Comparison of ENCODE assay signal across 10 mouse cellular contexts in genomic region chr8:104434275-104434674, GRCm38 (mm10). TPM values are rescaled to one million over a fixed set of nuclear protein-coding genes. Genes with fewer than 3 reads are reported as not detected.
DNase-seq lines count a peak whose midpoint lies in the region; ATAC-seq and TF ChIP-seq lines count a peak whose summit lies in the region.
"Had no signal": no experiment of that assay in that cellular context is flagged by ENCODE, and none has a peak within 500 bp of the region (broad histone marks: within the 10 kb centered on the region; RNA-seq: fewer than 3 reads in every experiment).

No protein-coding gene starts in this region.

- no peak overlapping the region for H3K27ac ChIP-seq in kidney, postnatal 0 days
- H3K27ac ChIP-seq in kidney, embryonic 15.5 days: no peak overlapping the region
- no peak overlapping the region for H3K27ac ChIP-seq in forebrain, embryonic 14.5 days (ENCODE audit: low read depth, low read length)
- H3K27ac ChIP-seq: heart, embryonic 15.5 days had no signal

- ATAC-seq in kidney, postnatal 0 days (replicated peaks; ENCODE audit: low FRiP score, low read depth): no peak
- no peak for ATAC-seq in kidney, embryonic 15.5 days (replicated peaks; ENCODE audit: low FRiP score)
- ATAC-seq in forebrain, embryonic 14.5 days: no peak

- H3K4me3 ChIP-seq in kidney, postnatal 0 days (replicated peaks; ENCODE audit: low read depth, low read length): no peak overlapping the region
- no peak overlapping the region for H3K4me3 ChIP-seq in kidney, embryonic 15.5 days (replicated peaks)
- no peak overlapping the region for H3K4me3 ChIP-seq in forebrain, embryonic 14.5 days (ENCODE audit: low read depth, low read length)
- H3K4me3 ChIP-seq: heart, embryonic 15.5 days; megakaryocyte, embryonic 14.5 days had no signal

- H3K27me3 ChIP-seq in kidney, postnatal 0 days (ENCODE audit: insufficient read depth, low read length): no peaks in the 10 kb centered on the region
- no peaks in the 10 kb centered on the region for H3K27me3 ChIP-seq in kidney, embryonic 15.5 days
- H3K27me3 ChIP-seq in forebrain, embryonic 14.5 days (replicated peaks; ENCODE audit: control insufficient read depth, insufficient read depth, low read length): no peaks in the 10 kb centered on the region
- H3K27me3 ChIP-seq: heart, embryonic 15.5 days; megakaryocyte, embryonic 14.5 days had no signal

- no peak overlapping the region for H3K4me2 ChIP-seq in kidney, postnatal 0 days (ENCODE audit: low read length)
- no peak overlapping the region for H3K4me2 ChIP-seq in kidney, embryonic 15.5 days
- no peak overlapping the region for H3K4me2 ChIP-seq in forebrain, embryonic 14.5 days (ENCODE audit: low read length)
- H3K4me2 ChIP-seq: heart, embryonic 15.5 days had no signal

- 0 out of 2 replicates have a peak, but pooled peaks cover 4% of the 10 kb centered on the region for H3K4me1 ChIP-seq in kidney, postnatal 0 days (replicated peaks; ENCODE audit: insufficient read depth, low read length)
- H3K4me1 ChIP-seq in kidney, embryonic 15.5 days: peaks cover 15% of the 10 kb centered on the region
- peaks cover 9% of the 10 kb centered on the region for H3K4me1 ChIP-seq in forebrain, embryonic 14.5 days (ENCODE audit: control insufficient read depth, insufficient read depth, low read length)

- WGBS in kidney, postnatal 0 days: 79% methylated on average over 4 of the region's 4 CpGs
- 77% methylated on average over 4 of the region's 4 CpGs for WGBS in kidney, embryonic 15.5 days
- WGBS in forebrain, embryonic 14.5 days: 80% methylated on average over 4 of the region's 4 CpGs

- no peak for DNase-seq in kidney, postnatal 0 days (ENCODE audit: low spot score)
- peak; percentile 64 for DNase-seq in adrenal gland, postnatal 10 days
- DNase-seq in heart, postnatal 10 days: peak; percentile 39 to 45
- peak; percentile 44 for DNase-seq in lung, postnatal 36 days
- DNase-seq in forebrain, embryonic 14.5 days (ENCODE audit: low spot score): no peak
- no peak for DNase-seq in Muller cell, postnatal 12 days (ENCODE audit: inconsistent ontology term)
- DNase-seq in urinary bladder, postnatal 10 days (ENCODE audit: low spot score): no peak

- H3K36me3 ChIP-seq in kidney, postnatal 0 days (ENCODE audit: insufficient read depth, low read length): peaks cover 71% of the 10 kb centered on the region
- H3K36me3 ChIP-seq in kidney, embryonic 15.5 days: peaks cover 98% of the 10 kb centered on the region
- peaks cover 95% of the 10 kb centered on the region for H3K36me3 ChIP-seq in forebrain, embryonic 14.5 days (ENCODE audit: control insufficient read depth, insufficient read depth, low read length)

- intact Hi-C loops in heart, postnatal 10 days (cut with DNase I): no loop called here

- H3K9me3 ChIP-seq in kidney, postnatal 0 days (replicated peaks; ENCODE audit: low read length): no peaks in the 10 kb centered on the region
- H3K9me3 ChIP-seq in kidney, embryonic 15.5 days (replicated peaks): no peaks in the 10 kb centered on the region; the same call in 1 of the 2 replicates
- H3K9me3 ChIP-seq in forebrain, embryonic 14.5 days (replicated peaks; ENCODE audit: control insufficient read depth, low read length): no peaks in the 10 kb centered on the region
- H3K9me3 ChIP-seq: heart, embryonic 15.5 days; megakaryocyte, embryonic 14.5 days had no signal

- no peak overlapping the region for H3K9ac ChIP-seq in kidney, postnatal 0 days (ENCODE audit: low read depth, low read length)
- no peak overlapping the region for H3K9ac ChIP-seq in kidney, embryonic 15.5 days
- H3K9ac ChIP-seq in forebrain, embryonic 14.5 days (ENCODE audit: low read length): no peak overlapping the region
- H3K9ac ChIP-seq: heart, embryonic 15.5 days had no signal

- peak; percentile 31; the same call in 1 of the 2 replicates for TF ChIP-seq CTCF in kidney, postnatal 0 days (IDR thresholded peaks at IDR 0.05; ENCODE audit: low read depth)

RNA-seq across cellular contexts. Expression of gene Dync1li2, which starts 8.6 kb away (rescaled TPM):
- 34.4 and 37.5 TPM in 2 replicates for polyA plus RNA-seq in kidney, postnatal 0 days (2015; fragmentation: Nextera tagmentation; extraction: Ambion mirVana)
- polyA plus RNA-seq in kidney, embryonic 15.5 days (2015; fragmentation: Nextera tagmentation; extraction: Ambion mirVana): 59.5 and 62.6 TPM in 2 replicates
- 100 to 1,000 TPM; 108 to 128 TPM for total RNA-seq in adrenal gland, postnatal 10 days (2021)
- 100 to 1,000 TPM in 1 of 2 experiments, 10 to 100 TPM in 1; 86.4 to 125 TPM for total RNA-seq in heart, postnatal 10 days (2021)
- 61.1 and 74.0 TPM in 2 replicates for polyA plus RNA-seq in forebrain, embryonic 14.5 days (2014; fragmentation: Nextera tagmentation; extraction: Ambion mirVana)

RNA-seq across cellular contexts. Expression of gene Cmtm4, which starts 38.7 kb away (rescaled TPM):
- 4.5 and 4.7 TPM in 2 replicates for polyA plus RNA-seq in kidney, postnatal 0 days (2015; fragmentation: Nextera tagmentation; extraction: Ambion mirVana)
- 3.9 and 4.1 TPM in 2 replicates for polyA plus RNA-seq in kidney, embryonic 15.5 days (2015; fragmentation: Nextera tagmentation; extraction: Ambion mirVana)
- total RNA-seq in adrenal gland, postnatal 10 days (2021): 10 to 100 TPM; 35.4 to 37.8 TPM
- 10 to 100 TPM; 16.4 to 16.8 TPM for total RNA-seq in heart, postnatal 10 days (2021)
- 3.5 and 3.7 TPM in 2 replicates for polyA plus RNA-seq in forebrain, embryonic 14.5 days (2014; fragmentation: Nextera tagmentation; extraction: Ambion mirVana)

Comparison
In these comparisons a context has a peak if more than half of its experiments do, and no peak if none do; other contexts are left out.
1. DNase-seq: peak in adrenal gland, postnatal 10 days (single experiment), heart, postnatal 10 days (2 of 2) and lung, postnatal 36 days (single experiment); none in kidney, postnatal 0 days (single experiment), forebrain, embryonic 14.5 days (single experiment), Muller cell, postnatal 12 days (single experiment) and urinary bladder, postnatal 10 days (single experiment).